Mouse (Mus musculus): ENCODE measurements around the gene Epha6.
"Not testable (repeated sequence)": the region's sequence is repeated elsewhere in the genome, so short reads cannot be mapped to it uniquely, and the experiment has no call there.

The Epha6 gene

DNA sequence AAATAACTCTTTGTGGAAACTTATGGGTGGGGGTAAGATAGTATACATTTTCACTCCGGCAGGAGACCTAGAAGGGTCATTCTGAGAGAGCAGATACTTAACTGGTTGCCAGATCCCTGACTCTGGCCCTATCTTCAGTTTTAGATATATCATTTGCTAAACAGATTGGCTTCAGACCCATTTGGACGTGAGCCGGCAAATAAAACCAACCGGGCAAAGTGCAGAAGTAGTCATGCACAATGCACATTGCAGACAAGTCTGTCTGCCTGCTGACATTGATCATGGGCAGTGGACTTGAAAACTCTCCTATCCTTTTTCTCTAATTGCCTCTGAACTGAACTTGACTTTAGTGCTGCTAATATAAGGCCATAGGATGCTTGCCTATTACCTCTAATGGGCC, 681.6 kb downstream of the Epha6 start:
- in situ Hi-C loops (cut with MboI) = no loop called here

DNA sequence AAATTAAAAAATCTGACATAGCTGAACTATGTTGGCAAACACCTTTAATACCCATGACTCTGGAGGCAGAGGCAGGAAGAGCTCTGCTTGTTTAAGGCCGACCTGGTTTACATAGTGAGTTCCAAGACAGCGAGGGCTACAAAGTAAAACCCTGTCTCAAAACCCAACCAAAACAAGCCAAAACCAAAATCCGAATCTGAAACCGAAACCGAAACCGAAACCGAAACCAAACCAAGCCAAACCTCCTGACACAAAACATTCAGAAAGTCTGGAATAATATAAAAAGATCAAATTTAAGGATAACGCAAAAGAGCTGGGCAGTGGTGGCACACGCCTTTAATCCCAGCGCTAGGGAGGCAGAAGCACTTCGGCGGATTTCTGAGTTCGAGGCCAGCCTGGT, 725.3 kb downstream of the Epha6 start:
- in situ Hi-C loops (cut with MboI) = no loop called here

GRCm38 (mm10) chr16:59871792-59872191, 733.5 kb downstream of the Epha6 start:
- in situ Hi-C loops (cut with MboI) = no loop called here

- in situ Hi-C loops (cut with MboI) = no loop called here
Observed at GRCm38 (mm10) chr16:59854160-59854717, 751.1 kb downstream of the Epha6 start.

GRCm38 (mm10) chr16:59852689-59853088, 752.6 kb downstream of the Epha6 start:
- in situ Hi-C loops (cut with MboI) = no loop called here

- in situ Hi-C loops (cut with MboI) = no loop called here
Observed at GRCm38 (mm10) chr16:59846574-59846973, 758.8 kb downstream of the Epha6 start.

- in situ Hi-C loops (cut with MboI) = no loop called here
Observed at GRCm38 (mm10) chr16:59836778-59837177, 768.6 kb downstream of the Epha6 start.

GRCm38 (mm10) chr16:59836304-59836703, 769.0 kb downstream of the Epha6 start:
- in situ Hi-C loops (cut with MboI) = no loop called here

- in situ Hi-C loops (cut with MboI) = no loop called here
Observed at GRCm38 (mm10) chr16:59832468-59832867, 772.9 kb downstream of the Epha6 start.

DNA sequence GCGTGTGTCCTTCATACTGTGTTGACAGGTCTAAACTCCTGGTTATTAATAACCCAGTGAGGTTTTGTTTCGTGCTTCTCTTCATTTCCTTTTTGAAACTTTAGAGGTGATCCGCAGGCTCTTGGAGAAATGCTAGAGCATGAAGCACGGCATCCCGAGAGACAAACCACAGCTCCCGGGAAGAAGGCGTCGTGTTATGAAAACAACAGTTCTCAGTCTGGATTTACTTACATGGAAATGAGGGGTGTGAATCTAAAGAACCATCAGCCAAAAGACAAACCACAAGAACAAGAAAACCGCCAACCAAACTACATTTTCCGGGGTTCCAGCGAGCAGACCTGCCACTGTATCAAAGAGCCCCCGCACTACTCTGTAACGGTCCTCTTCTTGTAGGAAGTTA, 775.7 kb downstream of the Epha6 start:
- in situ Hi-C loops (cut with MboI) = no loop called here

- in situ Hi-C loops (cut with MboI) = not testable (repeated sequence)
Observed at GRCm38 (mm10) chr16:59799790-59800189, 805.5 kb downstream of the Epha6 start.

DNA sequence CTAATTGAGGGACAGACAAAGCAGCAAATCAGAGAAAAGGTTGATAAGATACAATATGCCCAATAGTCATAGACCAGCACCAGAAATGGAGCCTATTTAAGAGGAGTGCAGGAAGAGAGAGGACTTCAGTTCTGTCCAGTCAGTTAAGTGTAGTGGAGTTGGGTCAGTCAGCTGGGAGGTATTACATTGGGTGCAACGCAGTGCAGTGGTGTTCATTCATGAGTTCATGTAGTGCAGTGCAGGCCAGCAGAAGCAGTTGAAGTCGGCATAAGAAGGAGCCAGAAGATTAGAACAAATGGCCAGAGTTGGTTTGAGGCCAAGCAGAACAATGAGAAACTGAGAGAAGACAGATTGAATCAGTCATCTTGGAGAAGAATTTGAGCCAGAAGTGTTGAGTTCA, 833.0 kb downstream of the Epha6 start:
- in situ Hi-C loops (cut with MboI) = no loop called here

DNA sequence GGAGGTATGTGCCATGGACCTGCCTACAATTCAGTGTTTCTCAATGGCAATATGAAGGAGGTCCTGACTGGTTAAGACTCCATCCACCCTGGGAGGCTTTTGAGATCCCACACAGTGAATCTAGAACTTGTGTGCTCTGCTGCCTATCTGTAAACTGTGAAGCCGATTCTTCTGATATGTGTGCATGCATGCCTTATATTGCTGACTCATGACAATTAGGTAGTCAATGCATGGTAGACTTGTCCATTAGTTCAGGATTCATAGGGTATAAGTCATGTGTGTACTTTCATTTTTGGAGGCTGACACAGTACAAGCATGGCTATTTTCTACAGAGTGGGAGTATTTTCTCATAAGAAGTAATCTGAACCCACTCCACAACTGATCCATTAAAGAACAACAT, 834.9 kb downstream of the Epha6 start:
- in situ Hi-C loops (cut with MboI) = no loop called here

- in situ Hi-C loops (cut with MboI) = no loop called here
Observed at GRCm38 (mm10) chr16:59769936-59770335, 835.4 kb downstream of the Epha6 start.

GRCm38 (mm10) chr16:59760875-59761274, 844.5 kb downstream of the Epha6 start:
- in situ Hi-C loops (cut with MboI) = no loop called here

- in situ Hi-C loops (cut with MboI) = no loop called here
Observed at GRCm38 (mm10) chr16:59750905-59751304, 854.4 kb downstream of the Epha6 start.

DNA sequence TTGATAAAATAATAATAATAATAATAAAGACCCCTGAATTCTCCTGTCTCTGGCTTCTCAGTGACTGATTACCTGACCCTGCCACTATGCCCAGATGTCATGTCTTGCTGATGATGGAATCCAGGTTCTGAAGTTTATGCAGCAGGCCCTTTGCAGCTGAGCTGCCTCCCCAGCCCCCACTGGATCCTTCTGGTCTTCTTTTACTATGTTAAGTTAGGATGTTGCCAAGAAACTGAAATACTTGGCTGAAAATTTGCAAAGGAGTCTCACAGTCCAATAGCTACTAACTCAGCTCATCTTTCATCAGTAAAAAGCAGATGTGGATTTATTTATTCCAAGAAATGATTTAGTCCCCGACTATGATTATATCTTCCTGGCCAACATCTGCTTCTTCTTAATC, 861.7 kb downstream of the Epha6 start:
- in situ Hi-C loops (cut with MboI) = no loop called here

DNA sequence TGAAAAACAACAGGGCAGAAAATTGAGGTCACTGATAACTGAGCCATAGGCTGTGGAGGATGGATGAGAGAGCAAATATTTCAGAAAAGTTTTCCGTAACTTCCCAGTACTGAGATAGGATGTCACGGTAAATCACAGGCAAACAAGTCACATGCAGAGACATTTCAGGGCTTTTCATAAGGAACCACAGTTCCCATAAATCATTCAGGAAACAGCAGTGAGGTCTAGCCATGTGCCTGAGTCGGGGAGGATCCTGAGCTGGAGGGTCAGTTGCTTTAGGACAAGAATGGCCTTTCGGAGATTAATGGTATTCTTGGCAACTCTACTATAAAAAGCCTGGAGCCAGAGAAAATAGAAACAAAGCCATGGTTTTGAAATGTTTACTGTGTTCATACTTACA, 889.8 kb downstream of the Epha6 start:
- in situ Hi-C loops (cut with MboI) = no loop called here

- in situ Hi-C loops (cut with MboI) = no loop called here
Observed at GRCm38 (mm10) chr16:59693230-59693629, 912.1 kb downstream of the Epha6 start.

DNA sequence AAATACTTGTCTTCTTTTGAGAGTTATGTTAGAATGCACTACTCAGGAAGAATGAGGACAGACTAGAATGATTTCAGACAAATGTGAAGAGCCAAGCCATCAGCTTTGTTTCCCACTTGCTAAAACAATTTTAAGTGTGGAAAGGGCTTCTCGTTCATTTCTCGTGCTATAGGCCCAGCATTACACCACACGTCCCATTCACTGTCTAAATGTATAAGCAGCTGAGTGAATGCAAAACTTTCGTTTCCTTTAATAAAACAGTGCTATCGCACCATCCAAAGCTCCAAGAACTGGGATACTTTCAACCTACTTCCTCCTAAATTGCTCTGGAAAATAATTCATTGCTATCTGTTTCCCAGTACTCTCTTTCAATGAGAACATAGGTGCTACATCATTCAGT, 916.2 kb downstream of the Epha6 start:
- in situ Hi-C loops (cut with MboI) = no loop called here

- in situ Hi-C loops (cut with MboI) = no loop called here
Observed at GRCm38 (mm10) chr16:59685135-59685534, 920.2 kb downstream of the Epha6 start.

DNA sequence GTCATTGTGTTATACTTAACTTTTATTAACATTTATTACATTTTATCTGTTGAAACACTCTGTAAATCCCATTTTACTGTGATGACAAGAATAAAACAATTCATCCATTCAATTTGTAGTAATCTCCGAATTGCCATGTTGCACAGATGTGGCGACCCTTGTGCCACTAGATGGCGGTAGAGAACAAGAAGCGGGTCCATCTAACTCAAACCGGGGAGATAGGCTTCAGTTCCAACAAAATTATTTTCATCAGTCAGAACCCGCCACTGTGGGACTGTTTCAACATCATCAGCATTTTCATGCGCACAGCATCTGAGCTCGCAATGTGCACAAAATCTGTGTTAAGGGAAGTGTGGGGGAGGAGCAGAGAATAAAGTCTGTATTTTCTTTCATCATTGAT, 921.9 kb downstream of the Epha6 start:
- in situ Hi-C loops (cut with MboI) = no loop called here

GRCm38 (mm10) chr16:59682216-59682891, 923.0 kb downstream of the Epha6 start:
- in situ Hi-C loops (cut with MboI) = no loop called here

DNA sequence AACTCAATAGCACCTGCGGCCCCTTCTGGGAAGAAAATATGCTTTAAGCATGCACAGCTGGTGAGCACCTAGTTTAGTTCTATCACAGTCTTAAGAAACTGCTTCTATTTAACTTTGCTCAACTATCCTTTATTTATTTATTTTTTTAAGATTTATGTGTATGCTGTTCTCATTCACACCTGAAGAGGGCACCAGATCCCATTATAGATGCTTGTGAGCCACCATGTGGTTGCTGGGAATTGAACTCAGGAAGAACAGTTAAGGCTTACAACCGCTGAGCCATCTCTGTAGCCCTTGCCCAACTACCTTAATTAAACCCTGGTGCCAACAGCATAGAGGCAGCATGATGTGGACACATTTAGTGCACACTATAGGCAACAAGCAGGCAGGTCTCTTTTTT, 938.4 kb downstream of the Epha6 start:
- in situ Hi-C loops (cut with MboI) = no loop called here
